Mouse (Mus musculus) intestine, postnatal 0 days (tissue): ENCODE measurements at regions not wholly inside any gene's neighbourhood (a gene's known extent, or its start where the extent isn't known, plus 50 kb on each side); places are given as distances from the start of the nearest gene placed in this dataset.

Source experiments
- ATAC-seq: fragments of 200-750 bp; cut with Nextera tagmentation; 2 replicates; pipeline ENCODE4 v1.8.0; 2017; ENCODE audit warnings: mild to moderate bottlenecking, moderate TSS enrichment, moderate library complexity
- H3K27ac ChIP-seq: fragments of 300-500 bp; sonication (generic); 2 replicates; pipeline ENCODE4 v1.5.1; 2014; ENCODE audit warnings: mild to moderate bottlenecking, low read depth, low read length, moderate library complexity
- H3K27me3 ChIP-seq: fragments of 300-500 bp; sonication (generic); replicated peaks from 2 replicates; pipeline ENCODE4 v1.6.1; 2014; ENCODE audit warnings: low read length, mixed read lengths; ENCODE audit not compliant: control insufficient read depth, insufficient read depth
- H3K36me3 ChIP-seq: fragments of 300-500 bp; sonication (generic); 2 replicates; pipeline ENCODE4 v1.6.1; 2014; ENCODE audit warnings: mild to moderate bottlenecking, moderate library complexity; ENCODE audit not compliant: control insufficient read depth, insufficient read depth
- H3K4me1 ChIP-seq: fragments of 300-500 bp; sonication (generic); replicated peaks from 2 replicates; pipeline ENCODE4 v1.6.1; 2014; ENCODE audit warnings: antibody characterized with exemption, low read length, mixed read lengths; ENCODE audit not compliant: control insufficient read depth, insufficient read depth
- H3K4me2 ChIP-seq: fragments of 300-500 bp; sonication (generic); replicated peaks from 2 replicates; pipeline ENCODE4 v1.6.1; 2014; ENCODE audit warnings: low read depth, mild to moderate bottlenecking, moderate library complexity
- H3K4me3 ChIP-seq: fragments of 300-500 bp; sonication (generic); 2 replicates; pipeline ENCODE4 v1.5.1; 2014; ENCODE audit warnings: low read depth, low read length
- H3K9ac ChIP-seq: fragments of 300-500 bp; sonication (generic); 2 replicates; pipeline ENCODE4 v1.6.1; 2014; ENCODE audit warnings: mild to moderate bottlenecking, low read depth, low read length
- H3K9me3 ChIP-seq: fragments of 300-500 bp; sonication (generic); 2 replicates; pipeline ENCODE4 v1.6.1; 2016; ENCODE audit warnings: mixed run types; ENCODE audit not compliant: control insufficient read depth
- CTCF ChIP-seq: sonication (generic); IDR thresholded peaks from 2 replicates; pipeline ENCODE4 v1.5.1; 2016; ENCODE audit warnings: low read depth, mild to moderate bottlenecking, control low read depth, antibody characterized with exemption, moderate library complexity
- WGBS: fragments of 180-500 bp; shearing (Covaris S2); extraction: QIAGEN DNeasy Blood & Tissue Kit; methylation state at CpG from one replicate; pipeline ENCODE4 v1.1.7; 2014; 5-methylcytosine and 5-hydroxymethylcytosine counted together

DNA sequence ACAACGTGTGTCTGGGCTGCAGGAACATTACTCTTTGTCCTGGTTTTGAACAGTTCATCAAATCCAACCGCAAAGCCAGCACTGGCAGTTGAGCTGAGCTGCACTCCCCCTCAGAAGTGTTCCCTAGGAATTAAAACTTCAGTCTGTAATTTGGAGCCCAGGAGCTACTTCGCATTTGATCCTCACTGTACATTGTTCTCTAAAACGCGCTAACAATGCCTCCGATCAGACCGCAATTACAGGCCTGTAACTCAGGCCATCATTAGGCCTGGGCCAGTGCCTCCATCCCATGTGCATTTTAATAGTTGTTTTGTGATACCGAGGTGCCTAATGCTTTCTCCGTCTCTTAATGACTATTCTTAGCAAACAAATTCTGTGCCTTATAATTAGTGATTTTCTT is 185.6 kb downstream of the Rps15a start:
- Histone ChIP-seq H3K9ac (no peak overlapping the region), H3K4me3 (no peak overlapping the region), H3K4me2 (no peak overlapping the region), H3K36me3 (no peaks in the 10 kb centered on the region), H3K9me3 (no peaks in the 10 kb centered on the region), H3K27ac (no peak overlapping the region), H3K27me3 (no peaks in the 10 kb centered on the region), H3K4me1 (no peaks in the 10 kb centered on the region)
- TF ChIP-seq CTCF, result no peak
- no peak for ATAC-seq
- WGBS, result 88% methylated on average over 9 of the region's 9 CpGs

DNA sequence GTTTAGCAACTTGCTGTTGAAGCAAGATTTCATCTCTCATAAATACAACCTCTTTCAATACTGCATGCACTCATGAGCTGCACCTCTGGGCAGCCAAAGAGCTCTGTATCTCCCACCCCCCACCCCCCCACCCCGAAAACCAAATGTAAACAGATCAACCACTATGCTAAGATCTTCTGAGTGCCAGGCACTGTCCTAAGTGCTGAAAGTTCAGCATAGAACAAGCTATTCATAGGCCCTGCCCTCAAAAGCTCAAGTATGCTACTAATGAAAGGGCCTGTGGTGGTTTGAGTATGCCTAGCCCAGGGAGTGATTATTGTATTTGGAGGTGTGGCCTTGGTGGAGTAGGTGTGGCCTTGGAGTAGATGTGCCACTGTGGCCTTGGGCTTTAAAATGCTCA is 189.6 kb downstream of the Rps15a start:
- no peak overlapping the region for H3K27ac ChIP-seq
- no peaks in the 10 kb centered on the region for H3K9me3 ChIP-seq
- TF ChIP-seq CTCF, result no peak
- H3K4me2 ChIP-seq, result no peak overlapping the region
- no peaks in the 10 kb centered on the region for H3K36me3 ChIP-seq
- no peaks in the 10 kb centered on the region for H3K4me1 ChIP-seq
- H3K27me3 ChIP-seq, result no peaks in the 10 kb centered on the region
- no peak overlapping the region for H3K9ac ChIP-seq
- ATAC-seq, result no peak
- no peak overlapping the region for H3K4me3 ChIP-seq
- 14% methylated on average over 1 of the region's 1 CpGs for WGBS

DNA sequence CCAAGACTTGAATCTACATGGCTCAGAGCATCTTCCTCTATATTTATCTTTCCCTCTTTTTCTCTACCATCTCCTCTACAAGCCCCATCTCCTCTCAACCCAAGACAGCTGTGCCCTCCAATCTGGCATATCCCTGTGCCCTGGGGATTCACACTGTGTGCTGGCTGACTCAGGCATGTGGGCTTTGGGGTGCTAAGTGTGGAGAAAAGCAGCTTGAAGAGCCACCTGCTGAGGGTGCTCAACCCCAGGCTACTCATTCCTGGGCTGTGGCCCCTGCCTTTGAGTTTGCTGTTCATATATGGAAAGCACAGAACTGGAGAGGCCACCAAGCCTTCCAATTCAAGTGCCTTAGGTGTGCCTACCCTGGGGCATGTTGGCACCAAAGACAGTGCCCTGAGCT is 193.7 kb downstream of the Rps15a start:
- H3K27ac ChIP-seq, result no peak overlapping the region
- H3K4me2 ChIP-seq, result no peak overlapping the region
- no peak for ATAC-seq

DNA sequence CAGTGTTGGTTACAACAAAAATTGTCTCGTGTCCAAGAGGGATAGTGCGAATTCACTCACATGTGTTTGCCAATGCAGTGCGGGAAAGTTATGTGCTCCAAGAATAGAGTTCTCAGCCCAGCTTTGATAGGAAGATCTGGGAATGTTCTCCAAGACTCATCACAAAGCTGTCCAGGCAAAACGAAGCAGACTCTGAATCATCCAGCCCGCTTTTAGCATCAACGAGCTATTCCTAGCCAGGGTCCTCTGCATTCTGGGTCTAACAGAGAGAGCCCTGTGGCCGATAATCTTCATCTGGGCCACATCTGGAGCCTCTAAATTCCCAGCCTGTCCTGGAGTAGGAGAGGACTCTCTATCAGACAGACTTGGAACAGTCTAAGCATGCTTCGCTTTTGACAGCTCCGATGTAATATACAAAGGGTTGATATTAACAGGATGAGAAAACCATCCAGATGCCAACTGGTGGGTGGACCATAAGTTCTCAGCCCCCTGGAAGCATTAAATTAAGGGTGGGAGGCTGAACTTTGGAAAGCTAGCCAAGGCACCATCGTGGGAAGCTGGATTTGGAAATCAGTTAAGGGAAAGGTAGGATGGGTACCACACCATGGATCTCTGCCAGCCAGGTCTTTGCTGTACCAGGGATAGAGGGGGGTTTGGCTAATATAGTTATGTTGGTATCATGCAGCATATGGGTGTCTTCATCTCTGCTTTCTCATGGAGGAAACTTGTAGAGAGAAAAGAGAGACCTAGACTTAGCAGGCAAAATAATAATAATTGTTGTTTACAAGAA is 197.6 kb downstream of the Rps15a start:
- no peak for ATAC-seq
- WGBS, result 89% methylated on average over 10 of the region's 10 CpGs
- no peak overlapping the region for H3K4me2 ChIP-seq
- H3K27ac ChIP-seq, result no peak overlapping the region
- no peak for TF ChIP-seq CTCF
- no peaks in the 10 kb centered on the region for H3K9me3 ChIP-seq
- H3K9ac ChIP-seq, result no peak overlapping the region
- H3K4me1 ChIP-seq, result no peaks in the 10 kb centered on the region
- no peak overlapping the region for H3K4me3 ChIP-seq
- no peaks in the 10 kb centered on the region for H3K36me3 ChIP-seq
- no peaks in the 10 kb centered on the region for H3K27me3 ChIP-seq

More for the DNA sequence above, 193.7 kb downstream of the Rps15a start:
- Histone ChIP-seq H3K36me3 (no peaks in the 10 kb centered on the region), H3K4me1 (no peaks in the 10 kb centered on the region), H3K27me3 (no peaks in the 10 kb centered on the region), H3K9me3 (no peaks in the 10 kb centered on the region), H3K4me3 (no peak overlapping the region), H3K9ac (no peak overlapping the region)
- no peak for TF ChIP-seq CTCF

DNA sequence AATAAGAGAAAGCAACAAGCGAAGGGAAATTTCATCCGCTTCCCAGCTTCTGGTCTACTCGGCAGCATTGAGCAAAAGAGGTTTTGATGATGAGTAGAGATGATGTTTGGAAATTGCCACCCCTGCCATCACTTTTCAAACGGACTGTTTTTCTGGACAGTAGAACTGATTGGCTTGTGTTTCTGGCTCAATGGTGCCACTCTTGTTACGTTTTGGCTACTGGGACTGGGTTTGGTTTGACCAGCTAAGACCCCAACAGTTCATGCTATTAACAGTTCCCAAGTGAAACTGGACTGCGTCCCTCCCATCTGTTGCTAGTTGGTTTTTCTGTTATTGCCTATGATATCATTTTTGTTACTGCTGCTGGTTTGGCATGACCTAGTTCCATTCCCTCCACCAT is 199.1 kb downstream of the Rps15a start:
- no peaks in the 10 kb centered on the region for H3K9me3 ChIP-seq
- no peaks in the 10 kb centered on the region for H3K36me3 ChIP-seq
- WGBS, result 92% methylated on average over 6 of the region's 6 CpGs
- no peak overlapping the region for H3K9ac ChIP-seq
- H3K4me1 ChIP-seq, result no peaks in the 10 kb centered on the region
- no peak for TF ChIP-seq CTCF
- no peak overlapping the region for H3K4me3 ChIP-seq
- H3K27me3 ChIP-seq, result no peaks in the 10 kb centered on the region
- no peak overlapping the region for H3K27ac ChIP-seq
- no peak for ATAC-seq
- H3K4me2 ChIP-seq, result no peak overlapping the region

DNA sequence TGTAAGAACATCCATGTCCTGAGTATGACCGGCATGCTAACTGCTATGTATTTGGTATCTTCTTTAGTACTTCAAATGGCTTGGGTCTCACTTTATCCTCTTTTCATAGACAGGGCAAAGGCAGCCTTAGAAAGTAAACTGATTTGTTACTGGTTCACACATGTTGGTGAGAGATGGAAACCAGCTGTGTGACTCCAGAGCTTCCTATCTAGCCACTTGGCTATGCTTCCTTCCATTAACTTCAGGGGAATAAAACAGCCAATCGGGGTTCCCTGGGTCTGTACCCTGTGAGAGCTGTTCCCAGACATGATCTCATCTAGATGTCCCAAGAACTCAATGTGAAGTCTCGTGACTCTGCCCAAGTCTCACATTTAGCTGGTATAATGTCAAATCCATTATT is 203.5 kb downstream of the Rps15a start:
- WGBS, result 77% methylated on average over 3 of the region's 3 CpGs
- no peak overlapping the region for H3K4me3 ChIP-seq
- H3K27ac ChIP-seq, result no peak overlapping the region
- no peak overlapping the region for H3K4me2 ChIP-seq
- no peaks in the 10 kb centered on the region for H3K4me1 ChIP-seq
- H3K9me3 ChIP-seq, result no peaks in the 10 kb centered on the region
- H3K27me3 ChIP-seq, result no peaks in the 10 kb centered on the region
- TF ChIP-seq CTCF, result no peak
- no peak overlapping the region for H3K9ac ChIP-seq
- ATAC-seq, result no peak
- H3K36me3 ChIP-seq, result no peaks in the 10 kb centered on the region
